In genomic region chr2:26503661-26504575, GRCm38 (mm10) we compare ENCODE assay signal across 8 mouse cellular contexts. TPM values are rescaled to one million over a fixed set of nuclear protein-coding genes. Genes with fewer than 3 reads are reported as not detected.
DNase-seq lines count a peak whose midpoint lies in the region; ATAC-seq lines count a peak whose summit lies in the region.

No protein-coding gene starts in this region.

- H3K27me3 ChIP-seq in hindbrain, embryonic 13.5 days = peaks cover 38% of the 10 kb centered on the region
- H3K27me3 ChIP-seq in limb, embryonic 12.5 days = peaks cover 7% of the 10 kb centered on the region; the same call in 1 of the 2 replicates
- no peaks in the 10 kb centered on the region for H3K27me3 ChIP-seq in midbrain, embryonic 11.5 days (ENCODE audit: control insufficient read depth, insufficient read depth, low read length)

- 1% methylated on average over 53 of the region's 59 CpGs for WGBS in hindbrain, embryonic 13.5 days
- WGBS in limb, embryonic 12.5 days = 2% methylated on average over 59 of the region's 59 CpGs
- WGBS in midbrain, embryonic 11.5 days = 1% methylated on average over 56 of the region's 59 CpGs

- H3K4me3 ChIP-seq in hindbrain, embryonic 13.5 days = peak overlapping the region; percentile 62
- peak overlapping the region; percentile 77 for H3K4me3 ChIP-seq in limb, embryonic 12.5 days (replicated peaks)
- peak overlapping the region; percentile 96 for H3K4me3 ChIP-seq in midbrain, embryonic 11.5 days (ENCODE audit: low read depth, low read length)

- H3K27ac ChIP-seq in hindbrain, embryonic 13.5 days = peak overlapping the region; percentile 89
- H3K27ac ChIP-seq in limb, embryonic 12.5 days = peak overlapping the region; percentile 74
- H3K27ac ChIP-seq in midbrain, embryonic 11.5 days (ENCODE audit: low read depth, low read length) = peak overlapping the region; percentile 92

- H3K4me2 ChIP-seq in hindbrain, embryonic 13.5 days = peak overlapping the region; percentile 85
- H3K4me2 ChIP-seq in limb, embryonic 12.5 days = peak overlapping the region; percentile 89
- H3K4me2 ChIP-seq in midbrain, embryonic 11.5 days = peak overlapping the region; percentile 42

- peak overlapping the region; percentile 86 for H3K9ac ChIP-seq in hindbrain, embryonic 13.5 days
- H3K9ac ChIP-seq in limb, embryonic 12.5 days (replicated peaks) = peak overlapping the region; percentile 78
- peak overlapping the region; percentile 97 for H3K9ac ChIP-seq in midbrain, embryonic 11.5 days (ENCODE audit: low read length)

- peak; percentile 70 to 82 for DNase-seq in CD8-positive naive resting alpha-beta T cell, adult 2 months (ENCODE audit: low read depth in 2 of 2, low spot score in 2 of 2)
- peak; percentile 86 for DNase-seq in adrenal gland, postnatal 25 days
- DNase-seq in forelimb bud, embryonic 11.5 days (ENCODE audit: low read depth, low spot score) = peak; percentile 84
- peak; percentile 99 for DNase-seq in midbrain, embryonic 11.5 days (ENCODE audit: low spot score, missing footprints)
- peak; percentile 75 to 82 for DNase-seq in spleen, adult 18-20 months
- DNase-seq in frontal cortex, postnatal 36 days (ENCODE audit: low spot score in 2 of 2) = no peak

- peak; percentile 27; the same call in 1 of the 2 replicates for ATAC-seq in hindbrain, embryonic 13.5 days (ENCODE audit: low FRiP score)
- peak; percentile 73 for ATAC-seq in limb, embryonic 12.5 days (ENCODE audit: insufficient number of reproducible peaks, insufficient read depth, low FRiP score, low TSS enrichment, low read depth)
- ATAC-seq in midbrain, embryonic 11.5 days (ENCODE audit: low FRiP score) = peak; percentile 71

- no peaks in the 10 kb centered on the region for H3K9me3 ChIP-seq in hindbrain, embryonic 13.5 days
- H3K9me3 ChIP-seq in limb, embryonic 12.5 days = no peaks in the 10 kb centered on the region
- no peaks in the 10 kb centered on the region for H3K9me3 ChIP-seq in midbrain, embryonic 11.5 days (ENCODE audit: control insufficient read depth, low read length)

- H3K36me3 ChIP-seq in hindbrain, embryonic 13.5 days = no peaks in the 10 kb centered on the region
- no peaks in the 10 kb centered on the region; the same call in 1 of the 2 replicates for H3K36me3 ChIP-seq in limb, embryonic 12.5 days
- 0 out of 2 replicates have a peak, but pooled peaks cover 2% of the 10 kb centered on the region for H3K36me3 ChIP-seq in midbrain, embryonic 11.5 days (ENCODE audit: control insufficient read depth, insufficient read depth, low read length)

- peaks cover 85% of the 10 kb centered on the region for H3K4me1 ChIP-seq in hindbrain, embryonic 13.5 days (replicated peaks)
- H3K4me1 ChIP-seq in limb, embryonic 12.5 days (replicated peaks) = peaks cover 66% of the 10 kb centered on the region
- H3K4me1 ChIP-seq in midbrain, embryonic 11.5 days (ENCODE audit: control insufficient read depth, insufficient read depth, low read length) = peaks cover 48% of the 10 kb centered on the region

RNA-seq across cellular contexts. Expression of gene Notch1, which starts 12.5 kb away (rescaled TPM):
- total RNA-seq in adrenal gland, postnatal 25 days (2021) = 17.7 and 24.8 TPM in 2 replicates
- 17.5 and 19.2 TPM in 2 replicates for polyA plus RNA-seq in hindbrain, embryonic 13.5 days (2015; fragmentation: Nextera tagmentation; extraction: Ambion mirVana)
- polyA plus RNA-seq in limb, embryonic 12.5 days (2016; fragmentation: Nextera tagmentation; extraction: Ambion mirVana) = 13.7 and 14.0 TPM in 2 replicates
- polyA plus RNA-seq in midbrain, embryonic 11.5 days (2014; fragmentation: Nextera tagmentation; extraction: Ambion mirVana) = 40.8 and 47.5 TPM in 2 replicates

RNA-seq across cellular contexts. Expression of gene Sec16a, which starts 58.9 kb away (rescaled TPM):
- 62.7 and 63.4 TPM in 2 replicates for total RNA-seq in adrenal gland, postnatal 25 days (2021)
- polyA plus RNA-seq in hindbrain, embryonic 13.5 days (2015; fragmentation: Nextera tagmentation; extraction: Ambion mirVana) = 18.3 and 18.5 TPM in 2 replicates
- 25.6 and 33.0 TPM in 2 replicates for polyA plus RNA-seq in limb, embryonic 12.5 days (2016; fragmentation: Nextera tagmentation; extraction: Ambion mirVana)
- polyA plus RNA-seq in midbrain, embryonic 11.5 days (2014; fragmentation: Nextera tagmentation; extraction: Ambion mirVana) = 28.2 and 29.8 TPM in 2 replicates

Comparison
In these comparisons a context has a peak if more than half of its experiments do, and no peak if none do; other contexts are left out.
1. DNase-seq: peak in CD8-positive naive resting alpha-beta T cell, adult 2 months (2 of 2), adrenal gland, postnatal 25 days (single experiment), forelimb bud, embryonic 11.5 days (single experiment), midbrain, embryonic 11.5 days (single experiment) and spleen, adult 18-20 months (2 of 2); none in frontal cortex, postnatal 36 days (0 of 2).
2. Peak in every context shown above with its lines, with median percentiles within 50 percentile points of each other: ATAC-seq, H3K27ac ChIP-seq, H3K4me2 ChIP-seq, H3K4me3 ChIP-seq and H3K9ac ChIP-seq.